Mouse (Mus musculus): Measurements from ENCODE around the gene Taok1. TPM values are rescaled to one million over a fixed set of nuclear protein-coding genes. Genes with fewer than 3 reads are reported as not detected.

Gene Taok1
- polyA plus RNA-seq, 1 experiment = 26.6 TPM

GRCm38 (mm10) chr11:77515637-77516552, 91.7 kb downstream of the Taok1 start, which contains the start of gene Trp53i13:
Gene Trp53i13, minus strand, starts transcription at chr11:77515980.
- TF ChIP-seq POLR2A (IDR thresholded peaks at IDR 0.05; ENCODE audit: borderline replicate concordance, extremely low read depth, insufficient read depth, insufficient read length, poor library complexity, severe bottlenecking) = no peak
- TF ChIP-seq CTCF (IDR thresholded peaks at IDR 0.05; ENCODE audit: borderline replicate concordance, extremely low read depth, insufficient read depth, insufficient read length) = no peak
- no peak for DNase-seq (ENCODE audit: low read depth)

GRCm38 (mm10) chr11:77514832-77515636, 92.6 kb downstream of the Taok1 start, which contains the start of gene Abhd15:
Gene Abhd15, plus strand, starts transcription at chr11:77515121.
- DNase-seq (ENCODE audit: low read depth) = peak; percentile 87
- TF ChIP-seq POLR2A (IDR thresholded peaks at IDR 0.05; ENCODE audit: borderline replicate concordance, extremely low read depth, insufficient read depth, insufficient read length, poor library complexity, severe bottlenecking) = no peak
- TF ChIP-seq CTCF (IDR thresholded peaks at IDR 0.05; ENCODE audit: borderline replicate concordance, extremely low read depth, insufficient read depth, insufficient read length) = no peak

- no peak for DNase-seq (ENCODE audit: low read depth)
- TF ChIP-seq CTCF (IDR thresholded peaks at IDR 0.05; ENCODE audit: borderline replicate concordance, extremely low read depth, insufficient read depth, insufficient read length) (no peak), POLR2A (IDR thresholded peaks at IDR 0.05; ENCODE audit: borderline replicate concordance, extremely low read depth, insufficient read depth, insufficient read length, poor library complexity, severe bottlenecking) (no peak)
Measured at GRCm38 (mm10) chr11:77514281-77514831, 93.3 kb downstream of the Taok1 start.

- TF ChIP-seq CTCF (IDR thresholded peaks at IDR 0.05; ENCODE audit: borderline replicate concordance, extremely low read depth, insufficient read depth, insufficient read length) = no peak
- TF ChIP-seq POLR2A (IDR thresholded peaks at IDR 0.05; ENCODE audit: borderline replicate concordance, extremely low read depth, insufficient read depth, insufficient read length, poor library complexity, severe bottlenecking) = no peak
- no peak for DNase-seq (ENCODE audit: low read depth)
Measured at GRCm38 (mm10) chr11:77513811-77514170, 93.8 kb downstream of the Taok1 start.

GRCm38 (mm10) chr11:77512891-77513810, 94.5 kb downstream of the Taok1 start:
- TF ChIP-seq POLR2A (IDR thresholded peaks at IDR 0.05; ENCODE audit: borderline replicate concordance, extremely low read depth, insufficient read depth, insufficient read length, poor library complexity, severe bottlenecking) = peak; percentile 84
- TF ChIP-seq CTCF (IDR thresholded peaks at IDR 0.05; ENCODE audit: borderline replicate concordance, extremely low read depth, insufficient read depth, insufficient read length) = no peak
- peak; percentile 91 for DNase-seq (ENCODE audit: low read depth)

- no peak for DNase-seq (ENCODE audit: low read depth)
- TF ChIP-seq CTCF (IDR thresholded peaks at IDR 0.05; ENCODE audit: borderline replicate concordance, extremely low read depth, insufficient read depth, insufficient read length) (no peak), POLR2A (IDR thresholded peaks at IDR 0.05; ENCODE audit: borderline replicate concordance, extremely low read depth, insufficient read depth, insufficient read length, poor library complexity, severe bottlenecking) (no peak)
Measured at GRCm38 (mm10) chr11:77511336-77511735, 96.3 kb downstream of the Taok1 start.

- TF ChIP-seq CTCF (IDR thresholded peaks at IDR 0.05; ENCODE audit: borderline replicate concordance, extremely low read depth, insufficient read depth, insufficient read length) (peak; percentile 91), POLR2A (IDR thresholded peaks at IDR 0.05; ENCODE audit: borderline replicate concordance, extremely low read depth, insufficient read depth, insufficient read length, poor library complexity, severe bottlenecking) (no peak)
Measured at GRCm38 (mm10) chr11:77508068-77509021, 99.3 kb downstream of the Taok1 start.

GRCm38 (mm10) chr11:77507426-77507825, 100.2 kb downstream of the Taok1 start:
- TF ChIP-seq POLR2A (IDR thresholded peaks at IDR 0.05; ENCODE audit: borderline replicate concordance, extremely low read depth, insufficient read depth, insufficient read length, poor library complexity, severe bottlenecking) (no peak), CTCF (IDR thresholded peaks at IDR 0.05; ENCODE audit: borderline replicate concordance, extremely low read depth, insufficient read depth, insufficient read length) (no peak)
- DNase-seq (ENCODE audit: low read depth) = no peak

More at GRCm38 (mm10) chr11:77508068-77509021, 99.3 kb downstream of the Taok1 start:
- DNase-seq (ENCODE audit: low read depth) = peak; percentile 84

GRCm38 (mm10) chr11:77506941-77507340, 100.7 kb downstream of the Taok1 start:
- no peak for DNase-seq (ENCODE audit: low read depth)
- TF ChIP-seq CTCF (IDR thresholded peaks at IDR 0.05; ENCODE audit: borderline replicate concordance, extremely low read depth, insufficient read depth, insufficient read length) (no peak), POLR2A (IDR thresholded peaks at IDR 0.05; ENCODE audit: borderline replicate concordance, extremely low read depth, insufficient read depth, insufficient read length, poor library complexity, severe bottlenecking) (no peak)

Data from brain, embryonic 14.5 days (tissue).